Mouse (Mus musculus) testis, adult 2 months (tissue): ENCODE measurements around the gene Mest. TPM values are rescaled to one million over a fixed set of nuclear protein-coding genes. Genes with fewer than 3 reads are reported as not detected.

Experiments
- H3K27ac ChIP-seq: fragments of 200-500 bp; 2 replicates; pipeline ENCODE4 v1.5.1; 2012; ENCODE audit warnings: low read depth, low read length; ENCODE audit not compliant: control insufficient read depth, insufficient read depth
- H3K27me3 ChIP-seq: fragments of 200-500 bp; 2 replicates; pipeline ENCODE4 v1.6.1; 2012; ENCODE audit warnings: mild to moderate bottlenecking, low read length, moderate library complexity; ENCODE audit not compliant: control insufficient read depth, insufficient read depth
- H3K36me3 ChIP-seq: fragments of 200-500 bp; 2 replicates; pipeline ENCODE4 v1.6.1; 2012; ENCODE audit warnings: mild to moderate bottlenecking, low read length; ENCODE audit not compliant: control insufficient read depth, insufficient read depth
- H3K4me1 ChIP-seq: fragments of 200-500 bp; 2 replicates; pipeline ENCODE4 v1.6.1; 2012; ENCODE audit warnings: low read length; ENCODE audit not compliant: control insufficient read depth, insufficient read depth
- H3K4me3 ChIP-seq: fragments of 200-500 bp; 2 replicates; pipeline ENCODE4 v1.5.1; 2012; ENCODE audit warnings: low read depth, mild to moderate bottlenecking, low read length, moderate library complexity, mixed read lengths; ENCODE audit not compliant: control insufficient read depth
- CTCF ChIP-seq: fragments of 200-500 bp; IDR thresholded peaks from 2 replicates; pipeline ENCODE4 v1.5.1; 2012; ENCODE audit warnings: low read depth, mild to moderate bottlenecking, inconsistent platforms, low read length, moderate library complexity; ENCODE audit not compliant: control insufficient read depth, insufficient read depth, insufficient replicate concordance
- POLR2A ChIP-seq: fragments of 200-500 bp; IDR thresholded peaks from 2 replicates; pipeline ENCODE4 v1.6.1; 2012; ENCODE audit warnings: low read depth, mild to moderate bottlenecking, inconsistent platforms, low read length, moderate library complexity; ENCODE audit not compliant: control insufficient read depth
- polyA plus RNA-seq: library from polyadenylated mRNA; depleted of rRNA; stranded (reverse); fragments of >200 nt; gene quantifications from 2 replicates; pipeline ENCODE4 v1.2.3, GENCODE M21; 2012

The Mest gene
- polyA plus RNA-seq, 1 experiment, result 7.8 TPM

DNA sequence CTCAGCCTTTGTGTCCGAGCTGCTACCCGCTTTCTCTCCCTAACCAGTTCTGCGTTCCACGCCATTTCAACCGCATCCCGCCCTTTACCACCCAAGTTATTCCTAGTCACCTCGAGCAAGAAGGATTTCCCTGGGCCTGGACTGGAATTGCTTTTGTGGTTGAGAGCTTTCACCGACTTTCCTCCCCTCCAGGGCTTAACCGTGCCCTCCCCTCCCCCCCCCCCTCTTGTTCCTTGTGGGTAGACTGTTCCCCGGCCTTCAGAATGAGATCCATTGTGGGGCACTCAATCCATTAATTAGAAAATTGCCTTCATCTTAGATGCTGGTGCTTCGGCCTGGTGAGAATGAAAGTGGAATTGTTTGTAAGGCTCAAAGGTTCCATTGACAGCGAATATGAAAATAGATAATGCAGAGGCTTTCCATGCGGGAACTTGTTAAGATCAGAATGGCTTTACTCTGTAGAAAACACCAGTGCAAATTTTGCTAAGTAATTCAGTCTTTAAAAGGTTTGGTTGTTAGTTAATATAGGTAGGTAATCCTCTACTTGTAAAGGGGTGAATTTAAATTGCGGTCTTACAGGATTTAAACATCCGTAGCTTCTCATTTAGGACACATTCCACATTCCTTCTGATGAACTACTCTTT, 12.5 kb downstream of the Mest start:
- Histone ChIP-seq H3K27ac (no peak overlapping the region), H3K4me1 (peaks cover 20% of the 10 kb centered on the region), H3K36me3 (no peaks in the 10 kb centered on the region), H3K27me3 (peaks cover 3% of the 10 kb centered on the region; the same call in 1 of the 2 replicates), H3K4me3 (no peak overlapping the region; the same call in 1 of the 2 replicates)
- TF ChIP-seq POLR2A (no peak), CTCF (no peak)

DNA sequence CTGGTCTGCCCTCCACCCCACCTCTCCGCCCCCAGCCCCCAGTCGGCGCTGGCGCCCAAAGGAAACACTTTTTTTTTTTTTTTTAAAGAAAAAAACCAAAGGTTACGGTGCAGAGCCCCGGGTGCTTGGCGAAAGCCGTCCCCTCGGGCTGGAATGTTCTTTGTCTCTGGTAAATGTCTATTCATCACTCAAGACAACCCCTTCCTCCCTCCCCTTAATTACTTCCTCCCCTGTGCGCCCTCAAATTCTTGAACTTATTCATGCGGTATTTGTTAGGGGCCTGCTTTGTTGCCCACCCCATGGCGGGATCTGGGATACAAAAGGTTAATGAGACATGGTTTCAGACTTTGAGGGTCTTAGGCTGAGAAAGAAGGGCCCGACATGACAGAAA, 13.0 kb downstream of the Mest start:
- TF ChIP-seq CTCF (no peak), POLR2A (no peak)
- Histone ChIP-seq H3K36me3 (no peaks in the 10 kb centered on the region), H3K4me3 (no peak overlapping the region), H3K27me3 (peaks cover 3% of the 10 kb centered on the region; the same call in 1 of the 2 replicates), H3K4me1 (peaks cover 20% of the 10 kb centered on the region), H3K27ac (no peak overlapping the region)

DNA sequence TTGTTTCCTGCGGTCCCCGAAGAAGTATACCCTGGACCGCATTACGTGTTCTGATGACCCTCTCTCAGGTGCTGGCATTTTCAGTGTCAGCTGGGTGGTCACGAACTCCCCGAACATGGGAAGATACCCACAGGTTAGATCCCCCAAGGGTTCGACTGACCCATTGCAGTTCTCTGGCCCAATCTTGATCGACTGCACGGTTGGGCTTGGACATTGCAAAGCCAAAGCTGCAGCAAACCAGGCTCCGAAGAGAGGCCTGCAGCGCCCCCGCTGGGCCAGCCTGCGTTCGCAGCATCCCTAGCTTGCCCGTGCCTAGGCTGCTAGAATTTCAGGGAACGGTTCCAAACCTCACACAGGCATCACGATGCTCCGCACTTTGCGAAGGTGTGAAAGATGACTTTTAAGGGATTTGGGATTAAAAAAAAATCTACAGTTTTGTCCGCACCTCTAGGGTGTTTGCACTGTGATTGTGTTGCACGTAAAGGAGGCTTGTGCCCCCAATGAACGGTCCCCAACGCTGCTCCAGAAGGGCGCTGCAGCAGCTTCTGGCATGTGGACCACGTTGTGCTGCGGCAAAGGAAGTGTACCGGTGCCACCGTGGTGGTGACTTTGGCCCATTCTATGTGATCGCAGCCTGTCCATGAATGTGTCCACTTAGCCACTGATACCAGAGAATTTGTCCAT, 13.7 kb downstream of the Mest start:
- H3K36me3 ChIP-seq, result no peaks in the 10 kb centered on the region
- TF ChIP-seq POLR2A, result no peak
- TF ChIP-seq CTCF, result peak; percentile 44; the same call in 1 of the 2 replicates
- peak overlapping the region; percentile 70 for H3K4me3 ChIP-seq
- H3K27me3 ChIP-seq, result peaks cover 3% of the 10 kb centered on the region; the same call in 1 of the 2 replicates
- H3K4me1 ChIP-seq, result peaks cover 20% of the 10 kb centered on the region
- no peak overlapping the region for H3K27ac ChIP-seq

DNA sequence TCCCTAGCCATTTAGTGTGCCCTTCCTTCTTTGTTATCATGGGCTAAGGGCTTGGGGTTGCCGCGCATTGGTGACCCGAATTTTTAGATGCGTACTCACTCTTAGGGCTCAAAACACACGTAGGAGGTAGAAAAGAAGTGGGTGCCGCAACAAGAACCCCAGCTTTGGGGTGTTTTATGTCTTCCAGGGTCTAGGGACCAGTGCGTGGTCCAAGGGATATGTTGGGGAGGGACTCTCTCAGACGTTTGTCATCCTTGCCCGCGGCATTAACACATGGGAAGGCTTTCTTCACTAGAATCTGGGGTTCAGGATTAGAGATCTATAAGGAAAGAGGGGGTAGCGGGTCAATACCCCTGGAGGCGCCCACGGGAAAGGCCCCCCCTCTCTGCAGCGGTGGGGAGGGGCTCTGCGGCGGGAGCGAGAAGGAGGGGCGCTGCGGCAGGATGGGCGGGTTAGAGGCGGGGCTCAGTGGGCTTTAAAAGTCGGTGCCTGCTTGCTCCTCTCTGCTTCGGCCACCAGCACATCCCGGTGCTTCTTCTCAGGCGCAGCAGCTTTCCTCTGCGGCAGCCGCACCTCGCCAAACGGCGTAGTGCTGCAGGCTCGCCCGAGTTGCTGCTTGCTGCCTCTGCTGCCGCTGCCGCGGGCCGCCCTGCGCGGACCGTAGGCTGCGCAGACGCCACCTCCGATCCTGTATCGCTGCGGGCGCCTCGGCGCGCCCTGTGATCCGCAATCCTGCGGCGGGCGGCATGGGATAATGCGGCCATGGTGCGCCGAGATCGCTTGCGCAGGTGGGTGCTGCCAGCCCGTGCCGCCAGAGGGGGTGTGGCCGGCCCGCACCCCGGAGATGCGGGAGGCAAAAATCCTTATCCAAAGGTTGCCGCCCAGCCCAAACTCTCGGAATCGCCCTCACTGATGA, 14.5 kb downstream of the Mest start:
- peak overlapping the region; percentile 70 for H3K4me3 ChIP-seq
- TF ChIP-seq POLR2A (peak; percentile 43; the same call in 1 of the 2 replicates), CTCF (no peak)
- H3K27me3 ChIP-seq, result peaks cover 3% of the 10 kb centered on the region; the same call in 1 of the 2 replicates
- H3K27ac ChIP-seq, result no peak overlapping the region
- H3K36me3 ChIP-seq, result no peaks in the 10 kb centered on the region
- H3K4me1 ChIP-seq, result peaks cover 18% of the 10 kb centered on the region

DNA sequence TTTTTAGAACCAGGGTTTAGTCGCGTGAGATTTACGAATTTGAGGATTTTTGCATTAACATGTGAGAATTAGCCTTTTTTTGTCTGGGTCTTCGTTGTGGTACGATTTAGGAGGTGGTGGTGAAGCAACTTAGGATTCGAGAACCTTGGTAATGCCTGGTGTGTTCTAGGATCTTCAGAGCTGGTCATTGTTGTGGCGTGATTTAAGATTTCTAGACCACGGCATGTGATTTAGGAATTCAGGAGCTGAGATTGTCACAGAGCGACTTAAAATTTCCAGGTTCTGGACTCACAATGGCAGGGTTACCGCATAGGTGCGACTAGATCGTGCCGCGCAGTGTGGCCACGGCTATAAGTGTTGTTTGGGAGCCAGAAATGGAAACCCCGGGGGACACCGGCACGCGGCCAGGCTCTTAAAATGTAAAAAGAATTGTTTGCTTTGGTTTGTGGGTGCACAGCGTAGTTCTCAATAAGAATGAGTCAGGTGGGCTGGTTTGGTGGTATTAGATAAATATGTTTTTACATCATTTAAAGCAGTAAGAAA, 15.2 kb downstream of the Mest start:
- Histone ChIP-seq H3K36me3 (no peaks in the 10 kb centered on the region), H3K27ac (no peak overlapping the region), H3K4me3 (peak overlapping the region; percentile 70), H3K4me1 (peaks cover 14% of the 10 kb centered on the region), H3K27me3 (peaks cover 3% of the 10 kb centered on the region; the same call in 1 of the 2 replicates)
- no peak for TF ChIP-seq CTCF
- TF ChIP-seq POLR2A, result no peak

DNA sequence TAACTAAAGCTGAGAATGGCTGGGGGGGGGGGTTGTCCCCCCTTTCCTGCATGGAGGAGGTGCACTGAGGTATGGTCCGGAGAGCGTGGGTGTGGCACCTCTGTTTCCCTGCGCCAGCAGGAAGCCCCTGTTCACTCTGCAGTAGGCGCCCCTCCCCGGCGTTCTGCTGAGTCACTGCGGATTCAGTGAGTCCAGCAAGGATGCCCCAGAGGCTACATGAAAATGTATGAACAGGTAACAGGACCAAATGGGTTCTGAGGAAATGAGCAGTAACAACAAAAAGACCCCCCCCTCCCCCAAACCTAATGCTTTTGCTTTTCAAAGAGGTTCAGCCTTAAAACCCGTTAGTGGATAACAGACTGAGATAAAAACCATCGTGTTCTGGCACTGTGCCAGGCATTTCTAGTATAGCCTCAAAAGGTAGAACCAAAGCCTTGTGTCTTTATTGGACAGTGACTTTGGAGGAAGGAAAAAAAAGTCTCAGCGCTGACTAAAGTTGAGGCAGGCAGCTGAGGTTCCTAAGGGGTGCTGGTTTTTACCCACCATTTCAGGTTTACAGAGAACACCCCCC, 15.9 kb downstream of the Mest start:
- H3K4me3 ChIP-seq, result no peak overlapping the region
- no peaks in the 10 kb centered on the region for H3K36me3 ChIP-seq
- no peak overlapping the region for H3K27ac ChIP-seq
- H3K27me3 ChIP-seq, result 0 out of 2 replicates have a peak, but pooled peaks cover 3% of the 10 kb centered on the region
- no peak for TF ChIP-seq POLR2A
- H3K4me1 ChIP-seq, result peaks cover 14% of the 10 kb centered on the region
